Mouse (Mus musculus) heart, adult 2 months (tissue): ENCODE data around the gene Evi2a.

Experiments used
- CTCF ChIP-seq: fragments of 200-600 bp; IDR thresholded peaks from 2 replicates; pipeline ENCODE4 v1.8.1; 2022; ENCODE audit warnings: antibody characterized with exemption, mild to moderate bottlenecking, moderate library complexity
- EP300 ChIP-seq: fragments of 200-500 bp; IDR thresholded peaks from 2 replicates; pipeline ENCODE4 v1.6.1; 2011; ENCODE audit warnings: low read depth, low read length, control low read depth; ENCODE audit not compliant: insufficient read depth
- POLR2A ChIP-seq: fragments of 200-500 bp; IDR thresholded peaks from 2 replicates; pipeline ENCODE4 v1.6.1; 2011; ENCODE audit warnings: mild to moderate bottlenecking, low read depth, low read length, control low read depth; ENCODE audit not compliant: insufficient read depth

- no peak for TF ChIP-seq CTCF
- peak; percentile 39 for TF ChIP-seq POLR2A
- TF ChIP-seq EP300, result no peak
Measured at GRCm38 (mm10) chr11:79530333-79530761, at the start of gene Evi2a, which contains the start of gene Evi2.
